In genomic region chr11:69778258-69778982, GRCm38 (mm10) we compare ENCODE assay signal across 18 mouse cellular contexts. TPM values are rescaled to one million over a fixed set of nuclear protein-coding genes. Genes with fewer than 3 reads are reported as not detected.
DNase-seq lines count a peak whose midpoint lies in the region; ATAC-seq and TF ChIP-seq lines count a peak whose summit lies in the region.
"Had no signal": no experiment of that assay in that cellular context is flagged by ENCODE, and none has a peak within 500 bp of the region (broad histone marks: within the 10 kb centered on the region; RNA-seq: fewer than 3 reads in every experiment).

No protein-coding gene starts in this region.

- WGBS in kidney, embryonic 16.5 days = 61% methylated on average over 23 of the region's 23 CpGs
- 68% methylated on average over 23 of the region's 23 CpGs for WGBS in kidney, adult 2 months
- WGBS in embryonic facial prominence, embryonic 11.5 days = 61% methylated on average over 23 of the region's 23 CpGs

- H3K27ac ChIP-seq in kidney, embryonic 16.5 days (ENCODE audit: low read length) = no peak overlapping the region
- H3K27ac ChIP-seq in kidney, adult 2 months (ENCODE audit: insufficient read depth, low read depth, low read length) = no peak overlapping the region
- no peak overlapping the region for H3K27ac ChIP-seq in embryonic facial prominence, embryonic 11.5 days (replicated peaks; ENCODE audit: low read depth, low read length)
- H3K27ac ChIP-seq: heart, embryonic 15.5 days; layer of hippocampus, adult 2 months; macrophage; neural tube, embryonic 12.5 days had no signal

- no peaks in the 10 kb centered on the region for H3K36me3 ChIP-seq in kidney, embryonic 16.5 days (ENCODE audit: insufficient read depth, low read length)
- no peaks in the 10 kb centered on the region for H3K36me3 ChIP-seq in kidney, adult 2 months (ENCODE audit: control insufficient read depth, insufficient read depth, low read length)
- H3K36me3 ChIP-seq in E14TG2a.4 (ENCODE audit: insufficient read depth, low read length) = no peaks in the 10 kb centered on the region
- H3K36me3 ChIP-seq in embryonic facial prominence, embryonic 11.5 days (replicated peaks; ENCODE audit: control insufficient read depth, insufficient read depth, low read depth, low read length) = no peaks in the 10 kb centered on the region

- H3K27me3 ChIP-seq in kidney, embryonic 16.5 days (ENCODE audit: insufficient read depth, low read length) = 0 out of 2 replicates have a peak, but pooled peaks cover 3% of the 10 kb centered on the region
- H3K27me3 ChIP-seq in kidney, adult 2 months (replicated peaks; ENCODE audit: control insufficient read depth, insufficient read depth, low read length) = no peaks in the 10 kb centered on the region
- peaks cover 50% of the 10 kb centered on the region for H3K27me3 ChIP-seq in E14TG2a.4 (ENCODE audit: insufficient read depth, low read length)
- H3K27me3 ChIP-seq in embryonic facial prominence, embryonic 11.5 days (ENCODE audit: control insufficient read depth, insufficient read depth, low read length) = no peaks in the 10 kb centered on the region; the same call in 1 of the 2 replicates
- H3K27me3 ChIP-seq: heart, embryonic 15.5 days had no signal

- no peak for TF ChIP-seq POLR2A in kidney, adult 2 months (IDR thresholded peaks at IDR 0.05; ENCODE audit: low read depth, low read length)

- DNase-seq in cerebellum, adult 9-10 months = peak; percentile 68
- no peak for DNase-seq in kidney, adult 2 months
- no peak for DNase-seq in embryonic facial prominence, embryonic 11.5 days (ENCODE audit: low spot score)
- DNase-seq in ovary, postnatal 36 days (ENCODE audit: low spot score) = no peak
- no peak for DNase-seq in thymus, postnatal 25 days
- DNase-seq: adrenal gland, postnatal 14 days; midbrain, embryonic 14.5 days; thymus, adult 2 months had no signal

- no peak overlapping the region for H3K4me3 ChIP-seq in kidney, embryonic 16.5 days (ENCODE audit: low read length)
- no peak overlapping the region for H3K4me3 ChIP-seq in kidney, adult 2 months (ENCODE audit: insufficient read depth, low read depth, low read length)
- peak overlapping the region; percentile 49 for H3K4me3 ChIP-seq in E14TG2a.4 (replicated peaks; ENCODE audit: low read length)
- no peak overlapping the region for H3K4me3 ChIP-seq in embryonic facial prominence, embryonic 11.5 days (ENCODE audit: low read depth, low read length)
- H3K4me3 ChIP-seq: heart, embryonic 15.5 days; layer of hippocampus, adult 2 months; neural tube, embryonic 12.5 days had no signal

- H3K4me2 ChIP-seq in kidney, embryonic 16.5 days (replicated peaks; ENCODE audit: low read depth, low read length) = no peak overlapping the region; the same call in 1 of the 2 replicates
- H3K4me2 ChIP-seq in embryonic facial prominence, embryonic 11.5 days (ENCODE audit: low read depth, low read length) = no peak overlapping the region
- H3K4me2 ChIP-seq: heart, embryonic 15.5 days had no signal

- H3K4me1 ChIP-seq in kidney, embryonic 16.5 days (ENCODE audit: insufficient read depth, low read length) = peaks cover 19% of the 10 kb centered on the region; the same call in 1 of the 2 replicates
- no peaks in the 10 kb centered on the region for H3K4me1 ChIP-seq in kidney, adult 2 months (ENCODE audit: control insufficient read depth, insufficient read depth, low read length)
- H3K4me1 ChIP-seq in E14TG2a.4 (replicated peaks; ENCODE audit: low read depth, low read length) = peaks cover 83% of the 10 kb centered on the region
- H3K4me1 ChIP-seq in embryonic facial prominence, embryonic 11.5 days (ENCODE audit: control insufficient read depth, insufficient read depth, low read length) = no peaks in the 10 kb centered on the region

- no peak for TF ChIP-seq CTCF in kidney, adult 2 months (conservative IDR thresholded peaks at IDR 0.05; ENCODE audit: insufficient read depth, insufficient read length, low read depth, low read length)
- TF ChIP-seq CTCF in E14TG2a.4 (conservative IDR thresholded peaks at IDR 0.05; ENCODE audit: low read length) = no peak

- H3K9me3 ChIP-seq in kidney, embryonic 16.5 days (ENCODE audit: low read length) = no peaks in the 10 kb centered on the region
- H3K9me3 ChIP-seq in E14TG2a.4 (ENCODE audit: low read length) = no peaks in the 10 kb centered on the region
- H3K9me3 ChIP-seq in embryonic facial prominence, embryonic 11.5 days (replicated peaks; ENCODE audit: control insufficient read depth, low read length) = no peaks in the 10 kb centered on the region
- H3K9me3 ChIP-seq: G1E; heart, embryonic 15.5 days; neural tube, embryonic 12.5 days had no signal

- H3K9ac ChIP-seq in kidney, embryonic 16.5 days (replicated peaks; ENCODE audit: low read length) = no peak overlapping the region
- no peak overlapping the region for H3K9ac ChIP-seq in embryonic facial prominence, embryonic 11.5 days (replicated peaks; ENCODE audit: low read length)
- H3K9ac ChIP-seq: heart, embryonic 15.5 days; neural tube, embryonic 12.5 days had no signal

- ATAC-seq in cerebellum, adult (ENCODE audit: insufficient number of reproducible peaks, low FRiP score, low TSS enrichment) = no peak
- 0 out of 2 replicates have a peak, but pooled peaks have one; percentile 16 for ATAC-seq in kidney, embryonic 16.5 days (ENCODE audit: low FRiP score, low TSS enrichment)
- 0 out of 2 replicates have a peak, but pooled peaks have one; percentile 16 for ATAC-seq in embryonic facial prominence, embryonic 11.5 days (replicated peaks; ENCODE audit: insufficient number of reproducible peaks, low FRiP score, low TSS enrichment, low read depth)
- ATAC-seq: hindbrain, embryonic 16.5 days had no signal

RNA-seq across cellular contexts. Expression of gene Zbtb4, which starts 12.7 kb away (rescaled TPM):
- polyA plus RNA-seq in kidney, embryonic 16.5 days (2015; fragmentation: Nextera tagmentation; extraction: Ambion mirVana) = 2.9 TPM in 2 replicates
- 22.3 and 24.4 TPM in 2 replicates for polyA plus RNA-seq in kidney, adult 2 months (2012; rRNA removed)
- 1.1 and 1.2 TPM in 2 replicates for polyA plus RNA-seq in embryonic facial prominence, embryonic 11.5 days (2014; fragmentation: Nextera tagmentation; extraction: Ambion mirVana)

RNA-seq across cellular contexts. Expression of gene Slc35g3, which starts 16.7 kb away (rescaled TPM):
- 0.25 and 0.64 TPM in 2 replicates for polyA plus RNA-seq in kidney, embryonic 16.5 days (2015; fragmentation: Nextera tagmentation; extraction: Ambion mirVana)
- polyA plus RNA-seq in kidney, adult 2 months (2012; rRNA removed) = 0.05 and 0.10 TPM in 2 replicates
- polyA plus RNA-seq in embryonic facial prominence, embryonic 11.5 days (2014; fragmentation: Nextera tagmentation; extraction: Ambion mirVana) = 0.18 TPM in 1 of 2 replicates, not detected in the other
- polyA plus RNA-seq: liver, adult 2 months; macrophage; neural tube, embryonic 12.5 days had no signal

RNA-seq across cellular contexts. Expression of gene Chrnb1, which starts 17.3 kb away (rescaled TPM):
- polyA plus RNA-seq in kidney, embryonic 16.5 days (2015; fragmentation: Nextera tagmentation; extraction: Ambion mirVana) = 12.9 and 13.8 TPM in 2 replicates
- 11.9 and 14.3 TPM in 2 replicates for polyA plus RNA-seq in kidney, adult 2 months (2012; rRNA removed)
- polyA plus RNA-seq in embryonic facial prominence, embryonic 11.5 days (2014; fragmentation: Nextera tagmentation; extraction: Ambion mirVana) = 3.0 and 3.6 TPM in 2 replicates
- polyA plus RNA-seq: macrophage had no signal

RNA-seq across cellular contexts. Expression of gene Polr2a, which starts 20.0 kb away (rescaled TPM):
- polyA plus RNA-seq in kidney, embryonic 16.5 days (2015; fragmentation: Nextera tagmentation; extraction: Ambion mirVana) = 28.3 and 33.6 TPM in 2 replicates
- 25.3 and 37.8 TPM in 2 replicates for polyA plus RNA-seq in kidney, adult 2 months (2012; rRNA removed)
- polyA plus RNA-seq in embryonic facial prominence, embryonic 11.5 days (2014; fragmentation: Nextera tagmentation; extraction: Ambion mirVana) = 51.4 and 56.5 TPM in 2 replicates

RNA-seq across cellular contexts. Expression of gene Fgf11, which starts 23.2 kb away (rescaled TPM):
- polyA plus RNA-seq in kidney, embryonic 16.5 days (2015; fragmentation: Nextera tagmentation; extraction: Ambion mirVana) = 2.6 and 3.0 TPM in 2 replicates
- polyA plus RNA-seq in kidney, adult 2 months (2012; rRNA removed) = 2.6 and 3.3 TPM in 2 replicates
- 0.92 and 0.97 TPM in 2 replicates for polyA plus RNA-seq in embryonic facial prominence, embryonic 11.5 days (2014; fragmentation: Nextera tagmentation; extraction: Ambion mirVana)
